Mouse (Mus musculus) ES-E14 (cell line): ENCODE measurements around the gene Obox2. TPM values are rescaled to one million over a fixed set of nuclear protein-coding genes. Genes with fewer than 3 reads are reported as not detected.
"Not testable (repeated sequence)": the region's sequence is repeated elsewhere in the genome, so short reads cannot be mapped to it uniquely, and the experiment has no call there.

Experiments used
- DNase-seq: peaks from one replicate; pipeline ENCODE4 v3.0.0-alpha.2; 2013; ENCODE audit warnings: low read depth, low spot score
- H3K27ac ChIP-seq: 2 replicates; pipeline ENCODE4 v1.5.1; 2012; ENCODE audit warnings: low read depth, mild to moderate bottlenecking, low read length, moderate library complexity, mixed read lengths; ENCODE audit not compliant: poor library complexity, insufficient read depth, severe bottlenecking
- H3K36me3 ChIP-seq: 2 replicates; pipeline ENCODE4 v1.6.1; 2012; ENCODE audit warnings: mild to moderate bottlenecking, low read length, moderate library complexity, mixed read lengths; ENCODE audit not compliant: control insufficient read depth, poor library complexity, insufficient read depth, severe bottlenecking
- H3K4me1 ChIP-seq, 2 experiments: fragments of 150-350 bp in 1 of 2; sonication (generic) in 1 of 2; 2 replicates each; pipeline ENCODE4 v1.6.1; 2012; ENCODE audit warnings: low read length in 2 of 2, mild to moderate bottlenecking in 1 of 2, mixed read lengths in 1 of 2; ENCODE audit not compliant: control insufficient read depth in 2 of 2, insufficient read depth in 2 of 2, poor library complexity in 1 of 2
- H3K4me3 ChIP-seq, 2 experiments: fragments of 150-350 bp in 1 of 2; sonication (generic) in 1 of 2; 2 replicates each; pipeline ENCODE4 v1.5.1; 2012; ENCODE audit warnings: low read length in 2 of 2, low read depth in 1 of 2, mild to moderate bottlenecking in 1 of 2, mixed read lengths in 1 of 2; ENCODE audit not compliant: insufficient read depth in 1 of 2, poor library complexity in 1 of 2, severe bottlenecking in 1 of 2
- H3K9ac ChIP-seq: 2 replicates; pipeline ENCODE4 v1.6.1; 2012; ENCODE audit warnings: low read depth, mild to moderate bottlenecking, low read length, mixed read lengths; ENCODE audit not compliant: poor library complexity, insufficient read depth, severe bottlenecking
- H3K9me3 ChIP-seq: fragments of 150-350 bp; sonication (generic); 2 replicates; pipeline ENCODE4 v1.6.1; 2012; ENCODE audit warnings: low read depth, mild to moderate bottlenecking, low read length; ENCODE audit not compliant: control insufficient read depth, insufficient read depth
- in situ Hi-C, 2 experiments: fragments of 600-800 bp; cut with MboI; formaldehyde crosslinking; loops; one replicate each; pipeline ENCODE4 v1.15.1; 2025; ENCODE audit warnings: low sequenced_read_pairs in 2 of 2, inconsistent platforms in 1 of 2; ENCODE audit not compliant: unreplicated experiment in 2 of 2
- total RNA-seq: library from RNA; depleted of rRNA; stranded (reverse); fragments of 300-350 nt; gene quantifications from 2 replicates; pipeline ENCODE4 v1.2.3, GENCODE M21; 2012; rRNA removed

The Obox2 gene
- not detected in 2 replicates for total RNA-seq

DNA sequence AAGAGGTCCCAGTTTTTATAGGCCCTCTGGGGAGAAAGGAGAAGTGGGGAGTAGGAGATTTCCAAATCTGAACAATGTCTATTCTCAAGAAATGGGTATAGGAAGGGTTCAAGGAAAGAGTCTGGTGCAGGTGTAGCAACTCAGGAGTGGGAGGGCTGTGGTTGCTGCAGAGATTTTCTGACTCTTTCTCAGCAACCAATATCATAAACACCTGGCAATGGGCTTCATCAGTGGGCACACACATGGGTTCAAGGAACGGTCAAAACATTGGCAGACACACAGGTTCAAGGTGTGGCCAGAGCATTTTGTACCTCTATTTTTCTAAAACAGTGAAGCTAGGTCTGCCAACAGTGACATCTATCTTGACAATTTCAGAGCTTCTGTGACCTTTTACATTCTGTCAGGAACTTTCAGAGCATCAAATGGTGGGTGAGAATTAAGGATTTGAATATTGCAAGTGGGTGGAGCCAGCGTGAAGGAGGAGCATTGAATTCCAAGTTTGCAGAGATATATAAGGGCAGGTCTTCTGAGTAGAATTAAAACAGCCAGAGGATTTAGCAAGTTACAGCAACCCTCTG, at the start of gene Obox2, which contains the start of gene Obox1:
TSS of gene Obox2 (plus strand) at position 301 of the 578 bp plus-strand sequence.
TSS of gene Obox1 (plus strand) at position 528 of the 578 bp plus-strand sequence.
- H3K4me3 ChIP-seq, H3K4me1 ChIP-seq, H3K27ac ChIP-seq, H3K36me3 ChIP-seq, DNase-seq, in situ Hi-C loops, H3K9me3 ChIP-seq, H3K9ac ChIP-seq: not testable (repeated sequence)

DNA sequence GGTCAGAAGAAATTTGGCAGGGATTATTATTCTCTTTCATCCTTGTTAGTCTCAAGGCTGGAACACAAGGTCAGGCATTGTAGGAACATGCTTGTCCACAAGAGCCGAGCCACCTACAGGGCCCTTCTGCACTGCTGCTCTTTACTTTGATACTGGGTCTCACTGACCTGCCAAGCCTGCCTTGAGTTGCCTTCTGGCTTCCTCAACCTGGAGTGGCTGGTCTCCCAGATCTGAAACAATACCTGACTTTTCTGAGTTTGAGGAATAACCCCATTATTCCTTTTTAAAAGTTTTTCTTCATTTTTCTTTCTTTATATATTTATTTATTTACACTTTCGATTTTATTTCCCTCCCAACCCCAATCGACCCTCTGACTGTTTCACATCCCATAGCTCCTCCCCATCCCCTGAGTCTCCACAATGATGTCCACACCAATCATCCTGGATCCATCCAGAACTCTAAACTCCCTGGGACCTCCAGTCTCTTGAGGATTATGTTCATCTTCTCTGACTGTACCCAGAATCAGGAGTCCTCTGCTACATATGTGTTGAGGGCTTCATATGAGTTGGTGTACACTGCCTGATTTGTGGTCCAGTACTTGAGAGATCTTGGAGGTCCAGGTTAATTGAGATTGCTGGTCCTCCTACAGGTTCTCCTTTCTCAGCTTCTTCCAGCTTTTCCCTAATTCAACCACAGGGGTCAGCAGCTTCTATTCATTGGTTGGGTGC, 10.8 kb downstream of the Obox2 start:
- not testable (repeated sequence) for H3K4me3 ChIP-seq, H3K9me3 ChIP-seq, H3K36me3 ChIP-seq, H3K27ac ChIP-seq, DNase-seq, H3K4me1 ChIP-seq, H3K9ac ChIP-seq
- in situ Hi-C loops, result loop anchor here in 1 of 2 experiments (10.0 kb wide), 1 partner anchor 155 kb away; no protein-coding TSS in a partner anchor

DNA sequence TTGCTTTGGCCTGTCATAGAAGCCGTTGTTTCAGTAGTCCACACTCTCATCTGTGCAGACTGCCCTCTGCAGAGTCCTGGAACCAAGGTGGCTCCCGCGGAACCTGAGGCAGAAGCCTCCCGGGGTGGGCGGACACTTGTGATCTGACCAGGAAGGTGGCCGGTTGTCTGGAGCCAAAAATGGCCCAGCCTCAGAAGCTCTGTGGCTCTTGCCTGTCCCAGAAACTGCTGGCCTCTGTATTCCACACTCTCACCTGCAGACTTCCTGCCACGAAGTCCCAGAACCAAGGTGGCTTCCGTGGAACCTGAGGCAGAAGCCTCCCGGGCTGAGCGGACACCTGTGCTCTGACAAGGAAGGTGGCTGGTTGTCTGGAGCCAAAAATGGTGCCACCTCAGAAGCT, 18.3 kb downstream of the Obox2 start:
- in situ Hi-C loops, H3K4me1 ChIP-seq, DNase-seq, H3K9me3 ChIP-seq, H3K4me3 ChIP-seq, H3K36me3 ChIP-seq, H3K9ac ChIP-seq, H3K27ac ChIP-seq: not testable (repeated sequence)

DNA sequence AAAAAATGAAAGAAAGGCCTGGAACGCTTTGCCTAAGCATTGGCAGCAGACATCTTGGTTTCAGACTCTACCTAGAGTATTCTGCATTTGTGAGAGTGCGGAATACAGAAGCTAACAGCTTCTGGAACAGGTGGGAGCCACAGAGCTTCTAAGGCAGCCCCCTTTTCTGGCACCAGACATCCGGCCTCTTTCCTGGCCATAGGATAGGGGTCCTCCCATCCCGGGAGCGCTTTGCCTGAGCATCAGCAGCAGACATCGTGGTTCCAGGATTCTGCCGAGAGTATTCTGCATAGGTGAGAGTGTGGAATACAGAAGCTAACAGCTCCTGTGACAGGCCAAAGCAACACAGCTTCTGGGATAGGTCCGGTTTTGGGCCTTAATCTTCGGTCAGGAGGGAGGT, 29.5 kb downstream of the Obox2 start:
- H3K9me3 ChIP-seq, H3K4me1 ChIP-seq, H3K36me3 ChIP-seq, H3K4me3 ChIP-seq, H3K9ac ChIP-seq, H3K27ac ChIP-seq, in situ Hi-C loops, DNase-seq: not testable (repeated sequence)

DNA sequence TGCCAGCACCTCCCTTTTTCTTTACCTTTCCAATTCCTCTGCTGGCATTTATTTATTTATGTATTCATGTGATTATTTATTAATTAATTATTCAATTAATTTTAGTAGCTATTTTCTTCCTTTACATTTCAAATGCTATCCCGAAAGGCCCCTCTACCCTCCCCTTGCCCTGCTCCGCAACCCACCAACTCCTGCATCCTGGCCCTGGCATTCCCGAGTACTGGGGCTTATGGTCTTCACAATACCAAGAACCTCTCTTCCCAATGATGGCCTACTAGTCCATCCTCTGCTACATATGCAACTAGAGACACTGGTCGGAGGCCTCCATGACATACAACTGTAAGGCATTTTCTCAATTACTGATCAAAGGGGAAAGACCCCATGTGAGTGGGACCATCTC, 37.0 kb downstream of the Obox2 start:
- DNase-seq, H3K36me3 ChIP-seq, in situ Hi-C loops: not testable (repeated sequence)

More for the DNA sequence above, 37.0 kb downstream of the Obox2 start:
- not testable (repeated sequence) for H3K4me3 ChIP-seq, H3K9me3 ChIP-seq, H3K9ac ChIP-seq, H3K27ac ChIP-seq, H3K4me1 ChIP-seq

Other genes starting within 250 kb of the Obox2 start
- gene Obox1, start 227 bp downstream of the Obox2 start, total RNA-seq, result not detected in 2 replicates